Comparison of ENCODE assay signal across 8 mouse cellular contexts in genomic region chr6:53573711-53574065, GRCm38 (mm10).
A peak's percentile ranks its signal among the peaks of the same experiment; 100 is the strongest.
DNase-seq lines count a peak whose midpoint lies in the region; ATAC-seq and TF ChIP-seq lines count a peak whose summit lies in the region.

No protein-coding gene starts in this region.

- H3K9me3 ChIP-seq in embryonic facial prominence, embryonic 13.5 days = no peaks in the 10 kb centered on the region
- H3K9me3 ChIP-seq in intestine, postnatal 0 days (ENCODE audit: control insufficient read depth) = no peaks in the 10 kb centered on the region

- no peak for ATAC-seq in embryonic facial prominence, embryonic 13.5 days (ENCODE audit: insufficient number of reproducible peaks, insufficient read depth, low FRiP score, low TSS enrichment, low read depth)
- ATAC-seq in intestine, postnatal 0 days = no peak

- H3K9ac ChIP-seq in embryonic facial prominence, embryonic 13.5 days = peak overlapping the region; percentile 66
- peak overlapping the region; percentile 34 for H3K9ac ChIP-seq in intestine, postnatal 0 days (ENCODE audit: low read depth, low read length)

- no peaks in the 10 kb centered on the region for H3K27me3 ChIP-seq in embryonic facial prominence, embryonic 13.5 days
- no peaks in the 10 kb centered on the region for H3K27me3 ChIP-seq in intestine, postnatal 0 days (replicated peaks; ENCODE audit: control insufficient read depth, insufficient read depth, low read length)

- peak overlapping the region; percentile 63 for H3K4me2 ChIP-seq in embryonic facial prominence, embryonic 13.5 days
- peak overlapping the region; percentile 57 for H3K4me2 ChIP-seq in intestine, postnatal 0 days (replicated peaks; ENCODE audit: low read depth)

- no peaks in the 10 kb centered on the region for H3K36me3 ChIP-seq in embryonic facial prominence, embryonic 13.5 days
- H3K36me3 ChIP-seq in intestine, postnatal 0 days (ENCODE audit: control insufficient read depth, insufficient read depth) = no peaks in the 10 kb centered on the region

- no peak for TF ChIP-seq CTCF in layer of hippocampus, adult 2 months (conservative IDR thresholded peaks at IDR 0.05)
- TF ChIP-seq CTCF in intestine, postnatal 0 days (IDR thresholded peaks at IDR 0.05; ENCODE audit: low read depth) = no peak

- peak overlapping the region; percentile 56 for H3K4me3 ChIP-seq in layer of hippocampus, adult 2 months
- H3K4me3 ChIP-seq in embryonic facial prominence, embryonic 13.5 days = peak overlapping the region; percentile 34
- H3K4me3 ChIP-seq in intestine, postnatal 0 days (ENCODE audit: low read depth, low read length) = peak overlapping the region; percentile 38

- WGBS in embryonic facial prominence, embryonic 13.5 days = 0% methylated on average over 5 of the region's 6 CpGs
- WGBS in intestine, postnatal 0 days = 3% methylated on average over 6 of the region's 6 CpGs

- no peak for DNase-seq in layer of hippocampus, adult 2 months (ENCODE audit: low spot score in 2 of 2)
- DNase-seq in layer of hippocampus, adult 11-12 months (ENCODE audit: low spot score) = no peak
- DNase-seq in retina, embryonic 14.5 days (ENCODE audit: low spot score) = peak; percentile 46
- no peak for DNase-seq in urinary bladder, adult 18-20 months (ENCODE audit: low spot score in 2 of 2)
- DNase-seq in ovary, adult 18-20 months (ENCODE audit: low spot score) = no peak
- no peak for DNase-seq in layer of hippocampus, postnatal 14 days (ENCODE audit: low spot score in 2 of 2)

- H3K27ac ChIP-seq in layer of hippocampus, adult 2 months = peak overlapping the region; percentile 76
- peak overlapping the region; percentile 77 for H3K27ac ChIP-seq in embryonic facial prominence, embryonic 13.5 days
- no peak overlapping the region for H3K27ac ChIP-seq in intestine, postnatal 0 days (ENCODE audit: low read depth, low read length)

- peaks cover 52% of the 10 kb centered on the region for H3K4me1 ChIP-seq in embryonic facial prominence, embryonic 13.5 days
- H3K4me1 ChIP-seq in intestine, postnatal 0 days (replicated peaks; ENCODE audit: control insufficient read depth, insufficient read depth, low read length) = no peaks in the 10 kb centered on the region
